Mouse (Mus musculus): ENCODE measurements at regions not wholly inside any gene's neighbourhood (a gene's known extent, or its start where the extent isn't known, plus 50 kb on each side); places are given as distances from the start of the nearest gene placed in this dataset.

DNA sequence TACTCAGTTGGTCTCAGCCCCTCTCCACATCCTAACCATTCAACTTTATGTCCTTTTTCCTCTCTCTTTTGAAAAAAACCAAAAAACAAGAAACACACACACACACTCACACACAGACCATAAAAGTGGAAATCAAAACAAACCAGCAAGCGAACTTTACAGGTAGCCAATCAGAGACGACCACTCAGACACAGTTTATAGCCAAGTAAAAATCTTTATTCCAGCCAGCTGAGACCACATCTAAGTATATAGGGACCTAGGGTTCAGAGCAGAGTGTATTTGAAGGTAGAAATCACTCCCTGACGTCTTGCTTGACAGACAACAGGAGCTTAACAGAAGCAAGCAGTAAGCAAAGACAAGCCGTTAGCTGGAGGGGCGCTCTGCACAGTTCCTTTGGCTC, 553.3 kb downstream of the Gm19410 start:
- Histone ChIP-seq H3K27me3 (ENCODE audit: control insufficient read depth, insufficient read depth, low read length) (no peaks in the 10 kb centered on the region), H3K36me3 (replicated peaks; ENCODE audit: control insufficient read depth, insufficient read depth, low read depth, low read length) (no peaks in the 10 kb centered on the region), H3K9me3 (replicated peaks; ENCODE audit: control insufficient read depth, low read length) (no peaks in the 10 kb centered on the region), H3K4me1 (ENCODE audit: control insufficient read depth, insufficient read depth, low read length) (no peaks in the 10 kb centered on the region), H3K9ac (replicated peaks; ENCODE audit: low read length) (no peak overlapping the region), H3K27ac (replicated peaks; ENCODE audit: low read depth, low read length) (no peak overlapping the region), H3K4me3 (ENCODE audit: low read depth, low read length) (no peak overlapping the region), H3K4me2 (ENCODE audit: low read depth, low read length) (no peak overlapping the region)
- ATAC-seq (replicated peaks; ENCODE audit: insufficient number of reproducible peaks, low FRiP score, low TSS enrichment, low read depth), result no peak
- 75% methylated on average over 5 of the region's 5 CpGs for WGBS
- DNase-seq (ENCODE audit: low spot score), result no peak

DNA sequence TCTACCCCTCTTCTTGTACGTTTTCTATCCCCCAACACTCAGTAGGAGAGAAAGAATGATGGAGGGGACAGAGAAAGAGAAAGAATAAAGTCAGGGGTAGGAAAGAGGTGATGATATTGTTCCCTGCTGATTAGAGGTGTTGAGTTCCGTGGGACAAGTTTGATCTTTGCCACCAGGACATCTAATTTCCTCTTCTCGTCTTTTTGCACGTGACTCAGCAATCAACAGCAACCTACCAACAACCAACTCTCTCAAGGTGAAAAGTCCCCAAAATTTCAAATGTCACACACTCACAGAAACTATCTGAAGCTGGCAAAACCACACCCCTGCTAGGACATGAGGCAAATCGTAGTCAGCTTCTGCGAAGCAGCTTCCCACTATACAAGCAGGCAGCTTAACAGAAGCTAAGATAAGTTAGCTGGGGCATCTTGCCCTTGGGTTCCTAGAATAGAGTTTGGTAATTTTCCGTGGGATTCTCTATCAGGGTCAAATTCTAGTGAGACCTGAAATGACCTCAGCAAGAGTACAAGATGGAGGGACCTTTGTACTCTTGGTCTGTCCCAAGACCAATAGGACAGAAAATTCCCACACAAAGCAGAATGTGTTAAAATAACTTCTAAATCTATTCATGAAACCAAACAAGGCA, 553.8 kb downstream of the Gm19410 start:
- H3K27ac ChIP-seq (replicated peaks; ENCODE audit: low read depth, low read length), result no peak overlapping the region
- no peak overlapping the region for H3K9ac ChIP-seq (replicated peaks; ENCODE audit: low read length)
- H3K4me2 ChIP-seq (ENCODE audit: low read depth, low read length), result no peak overlapping the region
- H3K4me3 ChIP-seq (ENCODE audit: low read depth, low read length), result no peak overlapping the region
- no peak for ATAC-seq (replicated peaks; ENCODE audit: insufficient number of reproducible peaks, low FRiP score, low TSS enrichment, low read depth)
- H3K9me3 ChIP-seq (replicated peaks; ENCODE audit: control insufficient read depth, low read length), result no peaks in the 10 kb centered on the region
- DNase-seq (ENCODE audit: low spot score), result no peak
- no peaks in the 10 kb centered on the region for H3K4me1 ChIP-seq (ENCODE audit: control insufficient read depth, insufficient read depth, low read length)
- no peaks in the 10 kb centered on the region for H3K36me3 ChIP-seq (replicated peaks; ENCODE audit: control insufficient read depth, insufficient read depth, low read depth, low read length)
- WGBS, result 71% methylated on average over 7 of the region's 7 CpGs
- no peaks in the 10 kb centered on the region for H3K27me3 ChIP-seq (ENCODE audit: control insufficient read depth, insufficient read depth, low read length)

DNA sequence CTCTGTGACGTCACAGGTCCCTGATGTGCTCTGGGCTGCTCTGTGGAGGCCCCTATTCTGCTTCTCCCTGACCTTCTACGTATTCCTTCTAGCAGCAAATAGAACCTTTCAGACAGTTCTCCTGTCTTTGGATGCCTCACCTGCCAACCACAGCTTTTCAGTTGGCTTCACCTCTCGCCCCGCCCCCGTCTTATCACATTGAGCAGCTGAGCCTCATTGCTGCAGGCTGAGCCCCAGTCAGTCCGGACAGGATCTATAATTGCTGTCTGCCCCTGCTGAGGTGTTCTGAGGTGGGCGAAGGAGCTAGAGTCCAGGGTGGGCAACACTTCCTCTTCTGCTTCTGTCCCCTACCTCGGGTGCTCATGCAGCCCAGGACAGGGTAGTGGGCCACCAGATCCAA, 556.5 kb downstream of the Gm19410 start:
- Histone ChIP-seq H3K4me2 (ENCODE audit: low read depth, low read length) (no peak overlapping the region), H3K27me3 (ENCODE audit: control insufficient read depth, insufficient read depth, low read length) (no peaks in the 10 kb centered on the region)

DNA sequence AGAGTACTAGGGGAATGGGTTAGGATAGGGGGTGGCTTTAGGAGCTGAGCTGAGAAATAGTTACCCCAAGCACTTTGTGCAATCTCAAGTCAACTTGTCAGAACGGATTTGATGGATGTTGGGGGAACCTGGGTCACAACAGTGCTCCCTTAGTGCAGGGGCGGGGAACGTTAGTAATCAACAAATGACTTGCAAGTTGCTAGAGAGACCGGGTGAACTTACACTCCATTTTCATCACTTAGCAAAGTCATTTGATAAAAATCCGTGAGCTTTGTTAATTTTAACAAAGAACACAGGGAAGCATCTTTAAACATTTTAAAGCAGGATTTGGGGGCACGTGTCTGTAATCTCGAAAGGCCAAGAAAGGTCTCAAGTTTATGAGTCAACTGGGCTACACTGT, 557.0 kb downstream of the Gm19410 start:
- Histone ChIP-seq H3K27ac (replicated peaks; ENCODE audit: low read depth, low read length) (no peak overlapping the region), H3K9me3 (replicated peaks; ENCODE audit: control insufficient read depth, low read length) (no peaks in the 10 kb centered on the region), H3K9ac (replicated peaks; ENCODE audit: low read length) (no peak overlapping the region), H3K27me3 (ENCODE audit: control insufficient read depth, insufficient read depth, low read length) (no peaks in the 10 kb centered on the region), H3K4me3 (ENCODE audit: low read depth, low read length) (no peak overlapping the region), H3K4me1 (ENCODE audit: control insufficient read depth, insufficient read depth, low read length) (no peaks in the 10 kb centered on the region), H3K36me3 (replicated peaks; ENCODE audit: control insufficient read depth, insufficient read depth, low read depth, low read length) (no peaks in the 10 kb centered on the region), H3K4me2 (ENCODE audit: low read depth, low read length) (no peak overlapping the region)
- DNase-seq (ENCODE audit: low spot score), result no peak
- ATAC-seq (replicated peaks; ENCODE audit: insufficient number of reproducible peaks, low FRiP score, low TSS enrichment, low read depth), result no peak
- WGBS, result 80% methylated on average over 7 of the region's 7 CpGs

More for the DNA sequence above, 556.5 kb downstream of the Gm19410 start:
- 78% methylated on average over 8 of the region's 8 CpGs for WGBS
- H3K4me3 ChIP-seq (ENCODE audit: low read depth, low read length), result no peak overlapping the region
- ATAC-seq (replicated peaks; ENCODE audit: insufficient number of reproducible peaks, low FRiP score, low TSS enrichment, low read depth) (no peak), DNase-seq (ENCODE audit: low spot score) (no peak)
- H3K4me1 ChIP-seq (ENCODE audit: control insufficient read depth, insufficient read depth, low read length), result no peaks in the 10 kb centered on the region
- no peaks in the 10 kb centered on the region for H3K36me3 ChIP-seq (replicated peaks; ENCODE audit: control insufficient read depth, insufficient read depth, low read depth, low read length)
- H3K9me3 ChIP-seq (replicated peaks; ENCODE audit: control insufficient read depth, low read length), result no peaks in the 10 kb centered on the region
- no peak overlapping the region for H3K9ac ChIP-seq (replicated peaks; ENCODE audit: low read length)
- H3K27ac ChIP-seq (replicated peaks; ENCODE audit: low read depth, low read length), result no peak overlapping the region

DNA sequence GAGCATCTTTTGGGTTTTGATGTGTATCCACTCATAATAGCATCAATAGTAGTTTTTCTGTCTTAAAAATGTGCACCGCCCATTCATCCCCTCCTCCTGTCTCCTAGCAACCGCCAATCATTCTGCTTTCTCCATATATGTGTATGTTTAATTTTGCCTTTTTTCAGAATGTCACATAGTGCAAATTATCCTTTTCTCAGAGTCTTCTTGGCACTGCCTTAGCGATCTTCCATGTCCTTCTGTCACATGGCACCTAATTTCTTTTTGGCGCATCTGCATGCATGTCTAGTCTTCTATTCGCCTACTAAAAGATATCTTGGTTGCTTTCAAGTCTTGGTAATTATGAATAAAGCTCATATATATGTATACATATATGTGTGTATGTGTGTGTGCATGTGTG, 573.0 kb downstream of the Gm19410 start:
- 95% methylated on average over 5 of the region's 5 CpGs for WGBS
- H3K4me2 ChIP-seq (ENCODE audit: low read depth, low read length), result no peak overlapping the region
- H3K4me3 ChIP-seq (ENCODE audit: low read depth, low read length), result no peak overlapping the region
- no peaks in the 10 kb centered on the region for H3K4me1 ChIP-seq (ENCODE audit: control insufficient read depth, insufficient read depth, low read length)
- H3K36me3 ChIP-seq (replicated peaks; ENCODE audit: control insufficient read depth, insufficient read depth, low read depth, low read length), result no peaks in the 10 kb centered on the region
- H3K9ac ChIP-seq (replicated peaks; ENCODE audit: low read length), result no peak overlapping the region
- no peak for ATAC-seq (replicated peaks; ENCODE audit: insufficient number of reproducible peaks, low FRiP score, low TSS enrichment, low read depth)
- no peaks in the 10 kb centered on the region for H3K9me3 ChIP-seq (replicated peaks; ENCODE audit: control insufficient read depth, low read length)
- no peak overlapping the region for H3K27ac ChIP-seq (replicated peaks; ENCODE audit: low read depth, low read length)
- no peaks in the 10 kb centered on the region for H3K27me3 ChIP-seq (ENCODE audit: control insufficient read depth, insufficient read depth, low read length)
- DNase-seq (ENCODE audit: low spot score), result no peak

DNA sequence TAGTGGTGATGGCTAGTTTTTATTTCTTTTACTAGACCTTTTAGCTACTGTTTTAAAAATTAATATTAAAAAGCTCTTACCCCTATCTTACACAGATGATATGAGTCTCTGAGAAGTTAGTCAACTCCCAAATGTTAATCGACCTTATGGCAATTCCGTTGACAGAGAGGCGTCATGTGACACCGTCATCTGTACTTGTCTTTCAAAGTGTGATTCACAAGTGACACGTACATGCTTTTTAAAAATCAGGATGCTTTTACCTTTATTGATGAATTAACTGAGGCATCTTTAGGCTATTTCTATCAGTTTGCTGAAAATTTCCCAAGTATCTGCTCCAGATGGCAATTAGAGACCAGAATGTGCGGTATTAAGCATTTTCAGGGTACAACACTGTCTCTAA, 573.9 kb downstream of the Gm19410 start:
- Histone ChIP-seq H3K4me3 (ENCODE audit: low read depth, low read length) (no peak overlapping the region), H3K4me1 (ENCODE audit: control insufficient read depth, insufficient read depth, low read length) (no peaks in the 10 kb centered on the region), H3K27ac (replicated peaks; ENCODE audit: low read depth, low read length) (no peak overlapping the region), H3K9ac (replicated peaks; ENCODE audit: low read length) (no peak overlapping the region), H3K36me3 (replicated peaks; ENCODE audit: control insufficient read depth, insufficient read depth, low read depth, low read length) (no peaks in the 10 kb centered on the region), H3K4me2 (ENCODE audit: low read depth, low read length) (no peak overlapping the region), H3K27me3 (ENCODE audit: control insufficient read depth, insufficient read depth, low read length) (no peaks in the 10 kb centered on the region), H3K9me3 (replicated peaks; ENCODE audit: control insufficient read depth, low read length) (no peaks in the 10 kb centered on the region)
- ATAC-seq (replicated peaks; ENCODE audit: insufficient number of reproducible peaks, low FRiP score, low TSS enrichment, low read depth) (no peak), DNase-seq (ENCODE audit: low spot score) (no peak)
- WGBS, result 92% methylated on average over 6 of the region's 6 CpGs

DNA sequence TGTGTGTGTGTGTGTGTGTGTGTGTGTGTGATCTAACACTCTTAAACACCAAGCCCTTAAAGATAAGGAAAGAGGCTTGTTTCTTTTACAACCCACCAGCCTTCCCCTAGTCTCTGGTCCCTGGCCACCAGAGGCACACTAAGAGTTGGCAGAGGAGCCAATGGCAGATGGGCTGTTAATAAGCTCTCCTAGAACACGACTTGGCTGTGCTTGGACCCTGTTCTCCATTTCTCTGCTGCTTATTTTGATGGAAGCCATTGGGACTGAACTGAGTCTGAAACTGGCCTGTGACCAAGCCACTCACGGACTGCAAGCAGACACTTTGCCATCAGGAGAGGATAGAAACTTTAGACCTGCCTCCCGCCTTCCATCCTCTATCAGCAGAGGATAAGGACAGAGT, 574.9 kb downstream of the Gm19410 start:
- no peak overlapping the region for H3K27ac ChIP-seq (replicated peaks; ENCODE audit: low read depth, low read length)

DNA sequence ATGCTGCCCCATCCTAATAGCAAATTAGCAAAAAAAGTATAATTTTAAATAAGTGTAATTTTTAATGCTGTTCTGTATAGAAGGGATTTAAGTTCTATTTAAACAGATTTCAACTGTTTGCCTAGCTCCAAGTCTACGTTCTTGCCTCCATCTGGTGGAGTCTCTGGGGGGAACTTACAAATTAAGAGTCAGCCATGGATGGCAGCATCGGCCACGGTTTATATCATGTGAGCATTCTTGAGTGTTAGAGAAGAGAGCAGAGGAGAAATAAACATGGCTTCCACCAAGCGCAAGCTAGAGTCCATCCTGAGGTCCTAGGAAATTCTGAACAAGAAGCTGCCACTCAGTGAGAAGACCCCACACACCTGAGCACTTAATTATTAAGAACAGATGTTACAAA, 576.4 kb downstream of the Gm19410 start:
- Histone ChIP-seq H3K9ac (replicated peaks; ENCODE audit: low read length) (no peak overlapping the region), H3K27ac (replicated peaks; ENCODE audit: low read depth, low read length) (no peak overlapping the region), H3K4me1 (ENCODE audit: control insufficient read depth, insufficient read depth, low read length) (no peaks in the 10 kb centered on the region), H3K36me3 (replicated peaks; ENCODE audit: control insufficient read depth, insufficient read depth, low read depth, low read length) (no peaks in the 10 kb centered on the region), H3K9me3 (replicated peaks; ENCODE audit: control insufficient read depth, low read length) (no peaks in the 10 kb centered on the region), H3K4me2 (ENCODE audit: low read depth, low read length) (no peak overlapping the region), H3K4me3 (ENCODE audit: low read depth, low read length) (no peak overlapping the region), H3K27me3 (ENCODE audit: control insufficient read depth, insufficient read depth, low read length) (no peaks in the 10 kb centered on the region)
- ATAC-seq (replicated peaks; ENCODE audit: insufficient number of reproducible peaks, low FRiP score, low TSS enrichment, low read depth), result no peak
- DNase-seq (ENCODE audit: low spot score), result peak; percentile 9
- WGBS, result 72% methylated on average over 4 of the region's 4 CpGs

More for the DNA sequence above, 574.9 kb downstream of the Gm19410 start:
- no peaks in the 10 kb centered on the region for H3K27me3 ChIP-seq (ENCODE audit: control insufficient read depth, insufficient read depth, low read length)
- no peak overlapping the region for H3K4me3 ChIP-seq (ENCODE audit: low read depth, low read length)
- no peaks in the 10 kb centered on the region for H3K36me3 ChIP-seq (replicated peaks; ENCODE audit: control insufficient read depth, insufficient read depth, low read depth, low read length)
- H3K4me1 ChIP-seq (ENCODE audit: control insufficient read depth, insufficient read depth, low read length), result no peaks in the 10 kb centered on the region
- DNase-seq (ENCODE audit: low spot score) (no peak), ATAC-seq (replicated peaks; ENCODE audit: insufficient number of reproducible peaks, low FRiP score, low TSS enrichment, low read depth) (no peak)
- no peak overlapping the region for H3K9ac ChIP-seq (replicated peaks; ENCODE audit: low read length)
- H3K4me2 ChIP-seq (ENCODE audit: low read depth, low read length), result no peak overlapping the region
- 74% methylated on average over 3 of the region's 3 CpGs for WGBS
- no peaks in the 10 kb centered on the region for H3K9me3 ChIP-seq (replicated peaks; ENCODE audit: control insufficient read depth, low read length)

Measured in embryonic facial prominence, embryonic 11.5 days (tissue).